ENCODE assay signal across 12 mouse cellular contexts in the genomic region with DNA sequence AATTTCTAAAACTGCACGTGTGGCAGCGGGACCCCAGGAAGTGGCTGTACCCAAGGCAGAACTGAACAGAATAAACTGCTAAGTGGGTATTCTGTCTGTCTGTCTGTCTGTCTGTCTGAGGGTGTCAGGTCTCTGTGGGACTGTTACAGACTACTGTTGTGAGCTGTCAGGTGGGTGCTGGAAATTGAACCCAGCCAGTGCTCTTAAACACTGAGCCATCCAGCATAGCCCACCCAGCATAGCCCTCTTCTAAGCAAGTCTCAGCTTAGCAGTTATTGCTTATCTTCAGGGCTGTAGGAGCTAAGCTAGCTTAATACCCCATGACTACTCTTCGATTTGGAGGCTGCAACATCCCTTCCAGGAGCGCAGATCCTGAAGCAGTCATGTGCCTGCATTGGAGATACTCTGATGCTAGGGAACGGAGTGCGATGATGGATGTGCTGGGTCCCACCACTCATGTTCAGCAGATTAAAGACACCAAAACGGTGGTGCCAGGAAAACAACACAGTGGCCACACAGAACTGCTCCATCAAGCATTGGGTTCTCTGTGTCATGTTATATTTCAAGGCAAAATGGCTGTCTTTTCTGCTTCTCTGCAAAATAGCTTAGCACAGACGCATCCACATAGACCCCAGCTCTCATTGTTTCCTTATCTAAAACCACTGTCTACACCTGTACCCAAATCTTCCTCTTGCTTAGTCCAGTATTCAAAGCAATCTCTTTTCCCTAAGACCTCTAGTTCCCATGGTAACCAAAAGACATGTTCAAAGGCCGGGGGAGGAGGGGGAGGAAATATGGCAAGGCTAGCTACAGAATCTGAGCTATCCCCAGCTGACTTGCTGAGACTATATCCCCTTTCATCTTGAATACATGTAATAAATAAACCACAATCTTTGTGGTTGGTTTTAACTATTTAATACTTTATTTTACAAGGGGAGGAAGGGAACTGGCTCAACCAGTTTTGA. TPM values are rescaled to one million over a fixed set of nuclear protein-coding genes. Genes with fewer than 3 reads are reported as not detected.
DNase-seq lines count a peak whose midpoint lies in the region; ATAC-seq lines count a peak whose summit lies in the region.
"Had no signal": no experiment of that assay in that cellular context is flagged by ENCODE, and none has a peak within 500 bp of the region (broad histone marks: within the 10 kb centered on the region; RNA-seq: fewer than 3 reads in every experiment).

No protein-coding gene starts in this region.

- no peak overlapping the region for H3K9ac ChIP-seq in heart, embryonic 13.5 days
- no peak overlapping the region for H3K9ac ChIP-seq in hindbrain, embryonic 16.5 days (ENCODE audit: low read depth, low read length)
- H3K9ac ChIP-seq in heart, embryonic 11.5 days (ENCODE audit: low read depth, low read length), result no peak overlapping the region
- H3K9ac ChIP-seq: embryonic facial prominence, embryonic 12.5 days; limb, embryonic 15.5 days; neural tube, embryonic 12.5 days had no signal

- peaks cover 8% of the 10 kb centered on the region; the same call in 1 of the 2 replicates for H3K4me1 ChIP-seq in heart, embryonic 13.5 days
- H3K4me1 ChIP-seq in hindbrain, embryonic 16.5 days (ENCODE audit: control insufficient read depth, insufficient read depth, low read depth, low read length), result no peaks in the 10 kb centered on the region
- no peaks in the 10 kb centered on the region for H3K4me1 ChIP-seq in heart, embryonic 11.5 days (ENCODE audit: control insufficient read depth, insufficient read depth, low read length)
- H3K4me1 ChIP-seq: embryonic facial prominence, embryonic 12.5 days had no signal

- H3K4me2 ChIP-seq in heart, embryonic 13.5 days, result no peak overlapping the region
- no peak overlapping the region for H3K4me2 ChIP-seq in hindbrain, embryonic 16.5 days (ENCODE audit: low read length)
- no peak overlapping the region for H3K4me2 ChIP-seq in heart, embryonic 11.5 days
- H3K4me2 ChIP-seq: embryonic facial prominence, embryonic 12.5 days; limb, embryonic 15.5 days had no signal

- no peaks in the 10 kb centered on the region for H3K9me3 ChIP-seq in heart, embryonic 13.5 days
- H3K9me3 ChIP-seq in hindbrain, embryonic 16.5 days (ENCODE audit: control insufficient read depth, low read length), result no peaks in the 10 kb centered on the region
- no peaks in the 10 kb centered on the region for H3K9me3 ChIP-seq in heart, embryonic 11.5 days (replicated peaks; ENCODE audit: control insufficient read depth, low read length)
- H3K9me3 ChIP-seq: embryonic facial prominence, embryonic 12.5 days; limb, embryonic 15.5 days; neural tube, embryonic 12.5 days had no signal

- no peak for ATAC-seq in heart, embryonic 13.5 days (ENCODE audit: extremely low read depth, insufficient number of reproducible peaks, low FRiP score, low TSS enrichment)
- ATAC-seq in hindbrain, embryonic 16.5 days, result peak; percentile 71
- ATAC-seq in megakaryocyte, adult 5-6 weeks (ENCODE audit: poor library complexity, severe bottlenecking), result no peak
- ATAC-seq in erythroblast, adult 5-6 weeks (replicated peaks; ENCODE audit: low FRiP score, poor library complexity, severe bottlenecking), result no peak
- no peak for ATAC-seq in heart, embryonic 11.5 days (replicated peaks; ENCODE audit: insufficient number of reproducible peaks, low FRiP score, low TSS enrichment)

- no peak for DNase-seq in heart, postnatal 10 days
- DNase-seq in right cerebral cortex, adult 2 months (ENCODE audit: low spot score in 2 of 2), result peak; percentile 32 to 48
- DNase-seq in right cerebral cortex, postnatal 10 days (ENCODE audit: low spot score in 2 of 2), result no peak

- 66% methylated on average over 9 of the region's 9 CpGs for WGBS in heart, embryonic 13.5 days
- WGBS in hindbrain, embryonic 16.5 days, result 66% methylated on average over 9 of the region's 9 CpGs
- WGBS in heart, embryonic 11.5 days (ENCODE audit: insufficient replicate concordance), result 68% methylated on average over 9 of the region's 9 CpGs

- no peaks in the 10 kb centered on the region for H3K27me3 ChIP-seq in heart, embryonic 13.5 days (replicated peaks)
- no peaks in the 10 kb centered on the region for H3K27me3 ChIP-seq in hindbrain, embryonic 16.5 days (replicated peaks; ENCODE audit: control insufficient read depth, insufficient read depth, low read length)
- no peaks in the 10 kb centered on the region for H3K27me3 ChIP-seq in heart, embryonic 11.5 days (ENCODE audit: control insufficient read depth, insufficient read depth, low read length)
- H3K27me3 ChIP-seq: CH12.LX; embryonic facial prominence, embryonic 12.5 days; limb, embryonic 15.5 days; neural tube, embryonic 12.5 days had no signal

- intact Hi-C loops in heart, postnatal 10 days (cut with DNase I), result no loop called here

- H3K4me3 ChIP-seq in heart, embryonic 13.5 days, result no peak overlapping the region
- no peak overlapping the region for H3K4me3 ChIP-seq in hindbrain, embryonic 16.5 days (ENCODE audit: low read length)
- H3K4me3 ChIP-seq in heart, embryonic 11.5 days (ENCODE audit: low read depth, low read length), result no peak overlapping the region
- H3K4me3 ChIP-seq: embryonic facial prominence, embryonic 12.5 days; limb, embryonic 15.5 days had no signal

- peak overlapping the region; percentile 36; the same call in 1 of the 2 replicates for H3K27ac ChIP-seq in heart, embryonic 13.5 days (replicated peaks)
- H3K27ac ChIP-seq in hindbrain, embryonic 16.5 days (ENCODE audit: low read depth, low read length), result no peak overlapping the region
- H3K27ac ChIP-seq in heart, embryonic 11.5 days (ENCODE audit: low read depth, low read length), result no peak overlapping the region
- H3K27ac ChIP-seq: embryonic facial prominence, embryonic 12.5 days; limb, embryonic 15.5 days; neural tube, embryonic 12.5 days had no signal

- H3K36me3 ChIP-seq in heart, embryonic 13.5 days, result no peaks in the 10 kb centered on the region
- no peaks in the 10 kb centered on the region for H3K36me3 ChIP-seq in hindbrain, embryonic 16.5 days (ENCODE audit: control insufficient read depth, insufficient read depth, low read length)
- H3K36me3 ChIP-seq in heart, embryonic 11.5 days (ENCODE audit: control insufficient read depth, insufficient read depth, low read length), result no peaks in the 10 kb centered on the region
- H3K36me3 ChIP-seq: embryonic facial prominence, embryonic 12.5 days; limb, embryonic 15.5 days; neural tube, embryonic 12.5 days had no signal

RNA-seq across cellular contexts. Expression of a gene that starts 10.3 kb away (rescaled TPM):
- polyA plus RNA-seq in heart, embryonic 13.5 days (2015; fragmentation: Nextera tagmentation; extraction: Ambion mirVana), result 1.7 and 2.1 TPM in 2 replicates
- 1 to 10 TPM; 6.9 to 7.0 TPM for total RNA-seq in heart, postnatal 10 days (2021)
- 29.2 and 33.7 TPM in 2 replicates for polyA plus RNA-seq in hindbrain, embryonic 16.5 days (2015; fragmentation: Nextera tagmentation; extraction: Ambion mirVana)
- total RNA-seq in megakaryocyte, adult 5-6 weeks (2015), result 9.8 and 11.9 TPM in 2 replicates
- 7.7 and 9.6 TPM in 2 replicates for total RNA-seq in megakaryocyte, adult 5-6 weeks (2017)
- 11.1 and 13.2 TPM in 2 replicates for total RNA-seq in erythroblast, adult 5-6 weeks (2015; ENCODE audit: low replicate concordance)
- total RNA-seq in erythroblast, adult 5-6 weeks (2017; ENCODE audit: low replicate concordance), result 12.7 and 18.4 TPM in 2 replicates
- polyA plus RNA-seq in heart, embryonic 11.5 days (2014; fragmentation: Nextera tagmentation; extraction: Ambion mirVana), result 2.2 and 2.6 TPM in 2 replicates

RNA-seq across cellular contexts. Expression of a gene that starts 40.6 kb away (rescaled TPM):
- polyA plus RNA-seq in heart, embryonic 13.5 days (2015; fragmentation: Nextera tagmentation; extraction: Ambion mirVana), result 11.0 and 14.0 TPM in 2 replicates
- 1 to 10 TPM in 1 of 2 experiments, under 1 TPM in 1; 0.99 to 2.0 TPM for total RNA-seq in heart, postnatal 10 days (2021)
- polyA plus RNA-seq in hindbrain, embryonic 16.5 days (2015; fragmentation: Nextera tagmentation; extraction: Ambion mirVana), result 0.31 and 0.67 TPM in 2 replicates
- 18.0 and 21.1 TPM in 2 replicates for total RNA-seq in megakaryocyte, adult 5-6 weeks (2015)
- 12.0 and 19.5 TPM in 2 replicates for total RNA-seq in megakaryocyte, adult 5-6 weeks (2017)
- total RNA-seq in erythroblast, adult 5-6 weeks (2015; ENCODE audit: low replicate concordance), result not detected in 2 replicates
- 1.8 and 3.7 TPM in 2 replicates for total RNA-seq in erythroblast, adult 5-6 weeks (2017; ENCODE audit: low replicate concordance)
- 5.7 and 5.9 TPM in 2 replicates for polyA plus RNA-seq in heart, embryonic 11.5 days (2014; fragmentation: Nextera tagmentation; extraction: Ambion mirVana)
- total RNA-seq: CH12.LX had no signal

RNA-seq across cellular contexts. Expression of a gene that starts 57.8 kb away (rescaled TPM):
- polyA plus RNA-seq in heart, embryonic 13.5 days (2015; fragmentation: Nextera tagmentation; extraction: Ambion mirVana), result 13.6 and 14.8 TPM in 2 replicates
- total RNA-seq in heart, postnatal 10 days (2021), result 1 to 10 TPM; 4.4 to 5.0 TPM
- 18.3 and 19.5 TPM in 2 replicates for polyA plus RNA-seq in hindbrain, embryonic 16.5 days (2015; fragmentation: Nextera tagmentation; extraction: Ambion mirVana)
- 9.4 and 10.9 TPM in 2 replicates for total RNA-seq in megakaryocyte, adult 5-6 weeks (2015)
- total RNA-seq in megakaryocyte, adult 5-6 weeks (2017), result 2.1 and 4.6 TPM in 2 replicates
- 2.9 TPM in 1 of 2 replicates, not detected in the other for total RNA-seq in erythroblast, adult 5-6 weeks (2015; ENCODE audit: low replicate concordance)
- total RNA-seq in erythroblast, adult 5-6 weeks (2017; ENCODE audit: low replicate concordance), result 0.26 and 0.98 TPM in 2 replicates
- 12.8 and 17.3 TPM in 2 replicates for polyA plus RNA-seq in heart, embryonic 11.5 days (2014; fragmentation: Nextera tagmentation; extraction: Ambion mirVana)

Comparison
In these comparisons a context has a peak if more than half of its experiments do, and no peak if none do; other contexts are left out.
1. DNase-seq: peak in right cerebral cortex, adult 2 months (2 of 2); none in heart, postnatal 10 days (0 of 2) and right cerebral cortex, postnatal 10 days (0 of 2).